Mouse (Mus musculus) liver, embryonic 13.5 days (tissue): ENCODE results near the gene Thsd4. TPM values are rescaled to one million over a fixed set of nuclear protein-coding genes. Genes with fewer than 3 reads are reported as not detected.
A peak's percentile ranks its signal among the peaks of the same experiment; 100 is the strongest.

Source experiments
- ATAC-seq: fragments of 200-750 bp; cut with Nextera tagmentation; 2 replicates; pipeline ENCODE4 v1.8.0; 2017; ENCODE audit warnings: low read depth, mild to moderate bottlenecking, moderate number of reproducible peaks, moderate library complexity
- DNase-seq: peaks from one replicate; pipeline ENCODE4 v3.0.0; 2022
- H3K27ac ChIP-seq: fragments of 300-500 bp; sonication (generic); 2 replicates; pipeline ENCODE4 v1.5.1; 2015; ENCODE audit warnings: moderate library complexity, mild to moderate bottlenecking, inconsistent platforms
- H3K27me3 ChIP-seq: fragments of 300-500 bp; sonication (generic); 2 replicates; pipeline ENCODE4 v1.6.1; 2015; ENCODE audit warnings: mild to moderate bottlenecking, inconsistent platforms
- H3K36me3 ChIP-seq: fragments of 300-500 bp; sonication (generic); 2 replicates; pipeline ENCODE4 v1.6.1; 2015; ENCODE audit warnings: mild to moderate bottlenecking, inconsistent platforms
- H3K4me1 ChIP-seq: fragments of 300-500 bp; sonication (generic); replicated peaks from 2 replicates; pipeline ENCODE4 v1.6.1; 2015; ENCODE audit warnings: inconsistent platforms
- H3K4me2 ChIP-seq: fragments of 300-500 bp; sonication (generic); 2 replicates; pipeline ENCODE4 v1.6.1; 2015; ENCODE audit warnings: inconsistent platforms, mild to moderate bottlenecking, moderate library complexity
- H3K4me3 ChIP-seq: fragments of 300-500 bp; sonication (generic); replicated peaks from 2 replicates; pipeline ENCODE4 v1.5.1; 2015; ENCODE audit warnings: mild to moderate bottlenecking, inconsistent platforms
- H3K9ac ChIP-seq: fragments of 300-500 bp; sonication (generic); 2 replicates; pipeline ENCODE4 v1.6.1; 2015; ENCODE audit warnings: mild to moderate bottlenecking, inconsistent platforms
- H3K9me3 ChIP-seq: fragments of 300-500 bp; sonication (generic); replicated peaks from 2 replicates; pipeline ENCODE4 v1.6.1; 2016; ENCODE audit warnings: inconsistent platforms
- WGBS: fragments of 180-500 bp; shearing (Covaris S2); methylation state at CpG from one replicate; pipeline ENCODE4 v1.1.7; 2015; ENCODE audit not compliant: insufficient replicate concordance; 5-methylcytosine and 5-hydroxymethylcytosine counted together
- polyA plus RNA-seq: library from polyadenylated mRNA; unstranded; fragments of >200 nt; fragmentation: Nextera tagmentation; extraction: Ambion mirVana; gene quantifications from 2 replicates; pipeline ENCODE4 v1.2.1, GENCODE M21; 2015

Thsd4 gene
- polyA plus RNA-seq, 1 experiment from 2014 or later = 1.2 TPM

DNA sequence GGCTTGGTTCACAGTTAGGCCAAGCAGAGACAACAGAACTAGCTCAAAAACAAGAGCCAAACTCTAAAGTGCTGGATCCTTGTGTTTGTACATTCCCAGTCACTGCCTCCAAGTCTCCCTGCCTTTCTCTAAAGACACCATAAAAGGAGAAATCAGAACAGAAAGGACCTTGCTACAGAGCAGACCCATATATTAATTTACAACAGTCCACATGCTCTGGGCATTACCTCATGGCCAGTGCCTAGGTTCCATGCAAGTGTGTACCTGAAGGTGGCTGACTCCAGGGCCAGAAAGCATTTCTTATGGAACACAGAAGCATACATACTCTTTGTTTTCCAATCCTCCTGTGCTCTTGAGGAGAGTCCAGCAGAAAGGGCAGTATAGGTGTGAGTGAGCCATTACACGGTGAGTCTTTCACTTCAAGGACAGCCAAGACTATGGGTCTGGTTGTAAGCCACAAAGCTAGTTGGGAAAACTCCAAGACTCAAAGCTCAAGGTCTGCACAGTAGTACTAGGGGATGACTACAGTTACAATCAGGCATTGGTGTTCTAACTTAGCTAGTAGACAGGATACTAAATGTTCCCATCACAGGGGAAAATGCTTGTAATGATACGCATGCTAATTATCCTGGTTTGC, 216.5 kb downstream of the Thsd4 start:
- Histone ChIP-seq H3K4me2 (no peak overlapping the region), H3K9ac (no peak overlapping the region), H3K9me3 (0 out of 2 replicates have a peak, but pooled peaks cover 3% of the 10 kb centered on the region), H3K27ac (no peak overlapping the region), H3K4me1 (no peaks in the 10 kb centered on the region; the same call in 1 of the 2 replicates), H3K36me3 (no peaks in the 10 kb centered on the region), H3K4me3 (no peak overlapping the region), H3K27me3 (no peaks in the 10 kb centered on the region)
- 71% methylated on average over 2 of the region's 2 CpGs for WGBS
- ATAC-seq (no peak), DNase-seq (no peak)

DNA sequence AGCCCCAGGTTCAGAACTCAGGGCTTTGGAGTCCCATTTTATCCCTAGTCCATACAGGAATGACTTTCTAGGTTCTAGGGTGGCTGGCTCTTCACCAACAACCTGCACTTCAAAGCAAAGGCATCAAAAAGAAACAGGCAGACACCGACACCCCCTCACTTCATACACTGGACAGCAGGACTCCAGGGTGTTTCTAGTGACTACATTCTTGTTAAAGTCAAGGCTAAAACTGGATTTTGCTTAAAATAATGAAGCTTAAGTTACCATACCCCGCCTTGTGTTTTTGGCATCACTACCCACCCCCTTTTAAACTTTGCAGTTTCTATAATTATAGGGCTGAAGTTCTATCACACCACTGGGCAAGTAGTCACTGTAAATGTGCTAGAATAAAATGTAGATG, 225.6 kb downstream of the Thsd4 start:
- Histone ChIP-seq H3K9me3 (0 out of 2 replicates have a peak, but pooled peaks cover 3% of the 10 kb centered on the region), H3K4me1 (no peaks in the 10 kb centered on the region), H3K36me3 (no peaks in the 10 kb centered on the region), H3K4me3 (no peak overlapping the region), H3K27me3 (no peaks in the 10 kb centered on the region), H3K4me2 (no peak overlapping the region), H3K9ac (no peak overlapping the region), H3K27ac (no peak overlapping the region)
- no peak for DNase-seq
- 65% methylated on average over 2 of the region's 2 CpGs for WGBS
- ATAC-seq = no peak

DNA sequence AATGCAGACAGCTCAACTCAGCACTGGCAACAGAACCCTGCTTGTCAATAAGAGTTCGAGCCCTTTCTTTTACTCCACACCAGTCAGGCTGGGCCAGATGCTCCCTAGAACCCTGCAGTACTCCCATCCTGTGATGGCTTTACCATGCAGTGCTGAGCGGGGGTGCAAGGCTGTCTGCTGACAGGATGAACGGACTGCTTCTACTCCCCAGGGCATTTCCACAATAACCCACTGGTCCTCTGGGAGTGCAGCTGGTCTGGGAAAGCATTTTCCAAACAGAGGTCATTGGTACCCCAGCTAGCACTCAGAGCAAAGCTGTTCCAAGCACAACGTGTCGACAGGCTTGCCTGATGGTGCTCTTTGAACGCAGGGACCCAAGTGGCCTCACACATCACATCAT, 226.6 kb downstream of the Thsd4 start:
- H3K9ac ChIP-seq = no peak overlapping the region
- 54% methylated on average over 6 of the region's 6 CpGs for WGBS
- no peak overlapping the region for H3K4me2 ChIP-seq
- H3K9me3 ChIP-seq = no peaks in the 10 kb centered on the region
- H3K27me3 ChIP-seq = no peaks in the 10 kb centered on the region
- no peaks in the 10 kb centered on the region for H3K4me1 ChIP-seq
- no peak overlapping the region for H3K27ac ChIP-seq
- ATAC-seq = no peak
- H3K36me3 ChIP-seq = no peaks in the 10 kb centered on the region
- no peak for DNase-seq
- no peak overlapping the region for H3K4me3 ChIP-seq

DNA sequence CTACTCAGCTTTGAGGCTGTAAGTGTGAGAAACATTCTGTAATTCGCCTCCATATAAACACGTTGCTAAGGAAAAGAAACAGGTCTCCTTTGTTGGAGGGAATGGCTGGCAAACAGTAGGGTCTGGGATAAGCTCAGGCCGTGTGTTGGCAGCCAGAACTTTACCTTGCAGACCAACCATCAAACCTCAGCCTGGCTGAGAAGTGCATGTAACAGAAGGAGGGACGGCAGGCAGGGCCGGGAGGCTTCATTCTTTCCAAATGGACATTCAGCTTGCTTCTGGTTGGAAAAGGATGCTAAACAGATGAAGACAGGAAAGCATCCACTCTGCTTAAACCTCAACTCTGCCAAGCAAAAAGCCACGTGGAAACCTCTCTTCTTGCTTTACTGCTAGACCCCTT, 228.7 kb downstream of the Thsd4 start:
- no peak overlapping the region for H3K4me3 ChIP-seq
- H3K36me3 ChIP-seq = no peaks in the 10 kb centered on the region
- H3K9ac ChIP-seq = no peak overlapping the region
- DNase-seq (no peak), ATAC-seq (no peak)
- no peak overlapping the region for H3K4me2 ChIP-seq
- H3K9me3 ChIP-seq = no peaks in the 10 kb centered on the region
- H3K27ac ChIP-seq = no peak overlapping the region
- no peaks in the 10 kb centered on the region for H3K27me3 ChIP-seq
- 64% methylated on average over 6 of the region's 6 CpGs for WGBS
- H3K4me1 ChIP-seq = no peaks in the 10 kb centered on the region

DNA sequence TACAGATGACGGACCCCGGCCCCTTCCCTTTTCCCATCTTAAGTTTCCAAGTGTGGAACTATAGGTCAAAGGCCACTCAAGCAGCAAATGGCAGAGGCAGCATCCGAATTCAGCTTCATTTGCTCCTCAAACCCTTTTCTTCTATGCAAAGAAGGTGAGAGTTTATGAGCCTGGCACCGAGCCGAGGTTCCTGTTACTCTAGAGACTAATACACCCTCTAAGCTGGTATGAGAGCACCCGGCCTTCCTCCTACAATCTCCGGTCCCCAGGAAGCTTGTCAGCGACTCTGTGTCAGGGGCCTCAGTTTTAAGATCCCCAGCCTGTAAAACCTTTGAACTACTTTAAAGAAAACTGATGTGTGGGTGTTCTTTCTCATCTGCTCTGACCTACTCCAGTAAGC, 231.1 kb downstream of the Thsd4 start:
- H3K27me3 ChIP-seq = no peaks in the 10 kb centered on the region
- H3K36me3 ChIP-seq = no peaks in the 10 kb centered on the region
- H3K4me1 ChIP-seq = no peaks in the 10 kb centered on the region
- no peak overlapping the region for H3K9ac ChIP-seq
- H3K27ac ChIP-seq = no peak overlapping the region
- DNase-seq (no peak), ATAC-seq (no peak)
- no peak overlapping the region for H3K4me3 ChIP-seq
- no peak overlapping the region for H3K4me2 ChIP-seq
- no peaks in the 10 kb centered on the region for H3K9me3 ChIP-seq
- 70% methylated on average over 8 of the region's 8 CpGs for WGBS

DNA sequence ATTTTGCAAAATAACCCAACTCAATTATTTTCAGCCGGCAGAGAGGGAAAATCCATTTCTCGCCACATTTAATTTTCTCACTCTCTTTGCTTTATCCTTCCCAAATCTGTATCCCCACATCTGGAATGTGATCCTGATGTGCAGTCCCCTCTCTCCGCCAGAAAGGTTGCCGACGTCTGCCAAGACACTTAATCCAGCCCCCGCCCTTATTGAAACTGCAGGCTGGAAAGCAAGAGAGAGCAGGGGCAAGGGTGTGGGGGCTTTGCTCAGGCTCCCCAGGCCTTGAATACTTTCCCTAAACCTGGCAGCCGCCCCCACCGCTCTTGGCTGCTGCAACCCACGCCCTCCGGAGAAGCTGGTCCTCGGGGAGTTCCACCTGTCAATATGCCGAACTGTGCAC, 233.1 kb downstream of the Thsd4 start:
- WGBS = 79% methylated on average over 12 of the region's 12 CpGs
- no peak overlapping the region for H3K9ac ChIP-seq
- no peak for DNase-seq
- no peaks in the 10 kb centered on the region for H3K9me3 ChIP-seq
- no peaks in the 10 kb centered on the region for H3K36me3 ChIP-seq
- H3K4me2 ChIP-seq = no peak overlapping the region
- H3K27me3 ChIP-seq = no peaks in the 10 kb centered on the region
- H3K4me1 ChIP-seq = no peaks in the 10 kb centered on the region
- no peak overlapping the region for H3K27ac ChIP-seq
- ATAC-seq = no peak
- H3K4me3 ChIP-seq = no peak overlapping the region

DNA sequence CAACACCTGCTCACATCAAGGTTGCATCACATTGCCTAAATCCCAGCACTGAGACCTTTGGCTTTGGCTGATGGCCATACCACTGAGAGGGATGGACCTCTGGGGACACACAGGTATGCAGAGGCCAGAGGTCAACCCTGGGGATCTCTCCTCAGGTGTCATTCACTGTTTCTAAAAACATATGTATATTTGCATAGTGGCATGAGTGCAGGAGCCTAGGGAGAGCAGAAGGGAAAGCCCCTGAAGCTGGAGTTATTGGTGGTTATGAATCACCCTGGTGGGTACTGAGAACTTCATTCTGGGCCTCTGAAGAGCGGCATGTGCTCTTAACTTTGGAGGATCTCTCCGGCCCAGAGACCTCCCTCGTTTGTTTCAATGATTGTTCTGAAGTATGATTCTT, 235.5 kb downstream of the Thsd4 start:
- DNase-seq = no peak
- H3K36me3 ChIP-seq = no peaks in the 10 kb centered on the region
- no peak overlapping the region for H3K4me3 ChIP-seq
- no peaks in the 10 kb centered on the region for H3K9me3 ChIP-seq
- no peak overlapping the region for H3K27ac ChIP-seq
- no peak for ATAC-seq
- H3K4me2 ChIP-seq = no peak overlapping the region
- H3K9ac ChIP-seq = no peak overlapping the region
- peaks cover 6% of the 10 kb centered on the region for H3K4me1 ChIP-seq
- H3K27me3 ChIP-seq = peaks cover 3% of the 10 kb centered on the region; the same call in 1 of the 2 replicates
- WGBS = 80% methylated on average over 3 of the region's 3 CpGs

DNA sequence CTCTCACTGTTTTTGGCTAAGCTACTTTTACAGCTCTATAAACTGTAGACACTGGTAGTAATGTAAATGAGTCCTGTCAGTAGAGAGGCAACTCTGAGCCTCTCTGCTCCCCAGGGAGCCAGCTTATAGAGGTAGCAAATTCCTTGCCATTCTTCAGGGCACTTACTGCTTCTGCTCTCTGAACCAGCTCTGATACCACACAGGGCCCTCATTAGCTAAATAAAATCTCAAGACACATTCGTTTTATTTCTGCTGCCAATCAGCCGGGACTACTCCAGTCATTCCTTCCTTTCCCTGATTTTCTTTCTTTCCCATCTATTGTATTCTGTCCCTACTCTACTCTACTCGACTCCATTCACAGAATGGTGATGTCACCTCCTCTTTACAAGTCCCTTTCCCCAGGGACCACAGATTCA, 236.8 kb downstream of the Thsd4 start:
- Histone ChIP-seq H3K27ac (no peak overlapping the region), H3K9ac (no peak overlapping the region), H3K36me3 (no peaks in the 10 kb centered on the region), H3K9me3 (no peaks in the 10 kb centered on the region), H3K4me1 (peaks cover 19% of the 10 kb centered on the region), H3K4me2 (no peak overlapping the region), H3K4me3 (no peak overlapping the region), H3K27me3 (peaks cover 3% of the 10 kb centered on the region; the same call in 1 of the 2 replicates)
- no peak for ATAC-seq
- WGBS = 37% methylated on average over 3 of the region's 3 CpGs
- DNase-seq = no peak

DNA sequence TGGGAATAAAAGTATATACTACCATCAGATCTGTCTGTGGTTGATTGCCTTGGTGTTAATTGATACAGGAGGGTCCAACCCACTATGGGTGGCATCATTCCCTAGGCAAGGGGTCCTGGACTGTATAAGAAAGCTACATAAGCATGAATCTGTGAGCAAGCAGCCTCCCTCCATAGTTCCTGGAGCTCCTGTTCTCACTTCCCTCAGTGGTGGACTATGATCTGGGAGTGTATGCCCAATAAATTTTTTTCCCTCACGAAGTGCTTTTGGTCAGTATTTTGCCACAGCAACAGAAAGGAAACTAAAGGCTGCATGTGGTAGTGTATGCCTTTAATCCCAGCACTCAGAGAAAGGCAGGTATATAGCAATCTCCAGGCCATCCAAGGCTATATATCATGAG, 237.5 kb downstream of the Thsd4 start:
- Histone ChIP-seq H3K4me3 (no peak overlapping the region), H3K9ac (no peak overlapping the region), H3K27me3 (peaks cover 3% of the 10 kb centered on the region; the same call in 1 of the 2 replicates), H3K27ac (no peak overlapping the region), H3K4me1 (peaks cover 27% of the 10 kb centered on the region), H3K4me2 (no peak overlapping the region), H3K9me3 (no peaks in the 10 kb centered on the region), H3K36me3 (no peaks in the 10 kb centered on the region)
- no peak for DNase-seq
- WGBS = 50% methylated on average over 1 of the region's 1 CpGs
- no peak for ATAC-seq

DNA sequence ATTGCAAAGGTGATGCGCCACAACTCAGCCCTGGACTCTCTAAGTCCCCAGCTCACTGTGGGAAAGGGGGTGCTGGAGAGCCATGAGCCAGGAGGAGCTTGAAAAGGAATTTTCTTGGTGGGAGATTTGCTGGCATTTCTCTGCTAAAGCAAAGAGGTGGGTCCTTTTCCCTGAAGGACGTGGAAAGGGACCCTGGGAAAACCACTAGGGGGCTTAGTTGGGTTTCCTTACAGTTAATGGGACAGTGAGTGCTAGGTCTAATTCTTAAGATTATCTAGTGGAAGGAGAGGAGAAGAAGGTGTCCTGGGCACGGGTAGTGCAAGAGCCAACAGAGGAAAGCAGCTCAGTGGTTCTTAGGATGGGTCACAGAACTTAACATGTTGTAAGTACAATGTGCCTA, 238.3 kb downstream of the Thsd4 start:
- peaks cover 34% of the 10 kb centered on the region for H3K4me1 ChIP-seq
- H3K27me3 ChIP-seq = peaks cover 3% of the 10 kb centered on the region; the same call in 1 of the 2 replicates
- H3K9ac ChIP-seq = no peak overlapping the region
- ATAC-seq (no peak), DNase-seq (no peak)
- H3K4me2 ChIP-seq = no peak overlapping the region
- 51% methylated on average over 3 of the region's 3 CpGs for WGBS
- no peaks in the 10 kb centered on the region for H3K36me3 ChIP-seq
- H3K9me3 ChIP-seq = no peaks in the 10 kb centered on the region
- H3K4me3 ChIP-seq = no peak overlapping the region
- no peak overlapping the region for H3K27ac ChIP-seq

DNA sequence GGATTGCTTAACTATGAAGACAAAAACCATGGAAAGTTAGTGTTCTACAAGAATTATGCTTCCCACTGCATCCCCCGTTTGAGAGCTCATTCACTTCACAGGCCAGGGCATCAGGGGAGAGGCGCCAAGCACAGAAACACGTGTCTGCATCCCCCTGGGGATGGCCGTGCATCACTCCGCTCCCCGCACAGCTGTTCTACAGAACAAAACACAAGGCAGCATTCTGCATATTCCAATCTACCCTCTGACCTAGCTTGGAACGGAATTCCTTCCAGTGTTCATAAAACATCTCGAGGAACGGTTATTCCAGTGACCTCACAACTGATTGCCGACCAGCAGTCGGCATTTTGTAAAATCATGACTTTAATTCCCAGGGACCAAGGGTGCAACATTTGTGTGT, 240.6 kb downstream of the Thsd4 start:
- peak overlapping the region; percentile 70; the same call in 1 of the 2 replicates for H3K27ac ChIP-seq
- ATAC-seq (no peak), DNase-seq (no peak)
- H3K9me3 ChIP-seq = no peaks in the 10 kb centered on the region
- H3K9ac ChIP-seq = peak overlapping the region; percentile 19; the same call in 1 of the 2 replicates
- H3K4me1 ChIP-seq = peaks cover 55% of the 10 kb centered on the region
- H3K4me2 ChIP-seq = peak overlapping the region; percentile 42
- peaks cover 8% of the 10 kb centered on the region for H3K27me3 ChIP-seq
- no peak overlapping the region for H3K4me3 ChIP-seq
- WGBS = 86% methylated on average over 11 of the region's 11 CpGs
- no peaks in the 10 kb centered on the region for H3K36me3 ChIP-seq

DNA sequence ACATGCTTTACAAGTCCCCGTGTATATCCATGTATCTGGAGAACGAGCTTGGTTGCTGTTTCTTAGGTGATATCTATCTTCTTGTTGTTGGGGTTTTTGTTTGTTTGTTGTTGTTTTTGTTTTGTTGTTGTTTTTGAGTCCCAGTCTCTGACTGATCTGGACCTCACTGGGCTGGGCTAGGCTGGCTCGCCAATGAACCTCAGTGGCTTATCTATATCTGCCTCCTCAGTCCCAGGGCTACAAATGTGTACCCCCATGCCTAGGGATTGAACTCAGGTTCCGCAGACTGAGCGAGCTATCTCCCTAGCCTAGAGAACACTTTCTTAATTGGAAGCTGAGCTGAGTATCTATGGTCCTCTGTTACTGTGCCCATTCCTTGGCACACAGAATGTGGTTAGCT, 241.1 kb downstream of the Thsd4 start:
- H3K27ac ChIP-seq = peak overlapping the region; percentile 70
- H3K36me3 ChIP-seq = no peaks in the 10 kb centered on the region
- peaks cover 8% of the 10 kb centered on the region for H3K27me3 ChIP-seq
- 75% methylated on average over 5 of the region's 5 CpGs for WGBS
- peak; percentile 6 for DNase-seq
- H3K4me3 ChIP-seq = no peak overlapping the region
- ATAC-seq = peak; percentile 63
- H3K4me1 ChIP-seq = peaks cover 60% of the 10 kb centered on the region
- H3K4me2 ChIP-seq = peak overlapping the region; percentile 42
- peak overlapping the region; percentile 19 for H3K9ac ChIP-seq
- H3K9me3 ChIP-seq = no peaks in the 10 kb centered on the region
